Mouse (Mus musculus) cerebellum, adult 2 months (tissue): ENCODE measurements around the gene Tnf.

Experiments used
- CTCF ChIP-seq: fragments of 200-500 bp; IDR thresholded peaks from 2 replicates; pipeline ENCODE4 v1.5.1; 2011; ENCODE audit warnings: low read depth, mild to moderate bottlenecking, control low read depth, low read length, moderate library complexity, borderline replicate concordance; ENCODE audit not compliant: insufficient read depth
- POLR2A ChIP-seq: fragments of 200-500 bp; IDR thresholded peaks from 2 replicates; pipeline ENCODE4 v1.6.1; 2011; ENCODE audit warnings: low read length, control low read depth, borderline replicate concordance; ENCODE audit not compliant: insufficient read depth

DNA sequence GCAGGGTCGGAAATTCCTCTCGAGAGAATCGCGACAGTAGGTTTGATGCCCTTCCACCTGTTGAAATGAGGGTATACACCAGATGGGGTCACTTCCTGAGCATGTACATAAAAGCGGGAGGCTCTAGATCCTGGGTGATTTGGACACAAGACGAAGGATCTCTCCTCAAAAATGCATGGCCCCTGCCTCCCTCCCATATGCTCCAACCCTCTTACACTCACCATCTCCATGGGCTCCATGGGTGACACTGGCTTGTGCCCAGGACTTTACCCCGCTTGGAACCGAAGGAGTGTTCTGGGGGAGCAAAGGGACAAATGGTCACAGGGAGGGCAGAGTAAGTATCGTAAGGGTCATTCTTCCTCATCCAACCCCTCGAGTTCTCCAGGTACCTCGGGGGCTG is 40.4 kb downstream of the Tnf start:
- no peak for TF ChIP-seq POLR2A
- no peak for TF ChIP-seq CTCF
